Mouse (Mus musculus): Measurements from ENCODE around the gene Npas3. TPM values are rescaled to one million over a fixed set of nuclear protein-coding genes. Genes with fewer than 3 reads are reported as not detected.

The Npas3 gene
- polyA plus RNA-seq, 1 experiment from 2014 or later, result 7.8 TPM

GRCm38 (mm10) chr12:54105946-54106345, 857.5 kb downstream of the Npas3 start:
- WGBS, result 80% methylated on average over 3 of the region's 3 CpGs
- H3K36me3 ChIP-seq, result no peaks in the 10 kb centered on the region
- peaks cover 4% of the 10 kb centered on the region; the same call in 1 of the 2 replicates for H3K4me1 ChIP-seq
- H3K9ac ChIP-seq, result no peak overlapping the region
- H3K9me3 ChIP-seq, result no peaks in the 10 kb centered on the region
- peaks cover under 1% of the 10 kb centered on the region; the same call in 1 of the 2 replicates for H3K27me3 ChIP-seq
- no peak for ATAC-seq (ENCODE audit: low FRiP score, low read depth)
- H3K4me2 ChIP-seq (replicated peaks), result no peak overlapping the region
- no peak overlapping the region for H3K27ac ChIP-seq
- H3K4me3 ChIP-seq, result no peak overlapping the region

GRCm38 (mm10) chr12:54110342-54110741, 861.9 kb downstream of the Npas3 start:
- Histone ChIP-seq H3K4me2 (replicated peaks) (no peak overlapping the region), H3K9me3 (no peaks in the 10 kb centered on the region), H3K4me1 (no peaks in the 10 kb centered on the region), H3K4me3 (no peak overlapping the region), H3K36me3 (no peaks in the 10 kb centered on the region), H3K9ac (no peak overlapping the region), H3K27ac (no peak overlapping the region), H3K27me3 (no peaks in the 10 kb centered on the region)
- no peak for ATAC-seq (ENCODE audit: low FRiP score, low read depth)
- WGBS, result 27% methylated on average over 2 of the region's 2 CpGs

- H3K9me3 ChIP-seq, result no peaks in the 10 kb centered on the region
- no peak overlapping the region for H3K9ac ChIP-seq
- no peaks in the 10 kb centered on the region for H3K27me3 ChIP-seq
- no peak overlapping the region for H3K4me2 ChIP-seq (replicated peaks)
- no peaks in the 10 kb centered on the region for H3K36me3 ChIP-seq
- H3K27ac ChIP-seq, result no peak overlapping the region
- ATAC-seq (ENCODE audit: low FRiP score, low read depth), result no peak
- H3K4me1 ChIP-seq, result no peaks in the 10 kb centered on the region
- 41% methylated on average over 3 of the region's 3 CpGs for WGBS
- no peak overlapping the region for H3K4me3 ChIP-seq
These were observed 862.5 kb downstream of the Npas3 start for GRCm38 (mm10) chr12:54110930-54111329.

DNA sequence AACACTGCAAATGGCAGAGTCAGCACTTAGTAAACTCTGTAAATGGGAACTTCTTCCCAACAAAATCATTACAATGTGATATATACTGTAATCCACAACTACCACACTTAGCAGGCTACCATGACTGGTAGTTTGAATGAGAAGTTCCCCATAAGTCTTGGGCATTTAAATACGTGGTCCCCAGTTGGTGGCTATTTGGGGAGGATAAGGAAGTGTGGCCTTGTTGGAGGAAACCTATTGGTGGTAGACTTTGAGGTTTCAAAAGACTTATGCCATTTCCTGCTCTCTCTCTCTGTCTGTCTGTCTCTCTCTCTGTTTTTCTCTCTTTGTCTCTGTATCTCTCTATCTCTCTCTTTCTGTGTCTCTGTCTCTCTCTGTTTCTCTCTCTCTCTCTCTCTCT, 871.9 kb downstream of the Npas3 start:
- Histone ChIP-seq H3K9me3 (no peaks in the 10 kb centered on the region), H3K4me3 (no peak overlapping the region), H3K9ac (no peak overlapping the region), H3K36me3 (no peaks in the 10 kb centered on the region), H3K27me3 (no peaks in the 10 kb centered on the region), H3K4me2 (replicated peaks) (no peak overlapping the region), H3K4me1 (peaks cover 20% of the 10 kb centered on the region), H3K27ac (no peak overlapping the region)
- WGBS, result 82% methylated on average over 1 of the region's 1 CpGs
- ATAC-seq (ENCODE audit: low FRiP score, low read depth), result no peak

- H3K4me2 ChIP-seq (replicated peaks), result no peak overlapping the region
- no peak overlapping the region for H3K9ac ChIP-seq
- no peaks in the 10 kb centered on the region for H3K9me3 ChIP-seq
- no peaks in the 10 kb centered on the region for H3K36me3 ChIP-seq
- no peak overlapping the region for H3K27ac ChIP-seq
- H3K4me1 ChIP-seq, result peaks cover 20% of the 10 kb centered on the region
- H3K4me3 ChIP-seq, result no peak overlapping the region
- ATAC-seq (ENCODE audit: low FRiP score, low read depth), result no peak
- H3K27me3 ChIP-seq, result no peaks in the 10 kb centered on the region
- 47% methylated on average over 3 of the region's 3 CpGs for WGBS
These were observed 872.8 kb downstream of the Npas3 start for GRCm38 (mm10) chr12:54121286-54121685.

All from limb, embryonic 13.5 days (tissue).